Mouse (Mus musculus) kidney, adult 2 months (tissue): ENCODE measurements around the gene Kirrel2.

Experiments used
- CTCF ChIP-seq: fragments of 200-500 bp; conservative IDR thresholded peaks from 2 replicates; pipeline ENCODE4 v1.5.1; 2011; ENCODE audit warnings: low read depth, mild to moderate bottlenecking, control low read depth, low read length, moderate library complexity, mixed read lengths; ENCODE audit not compliant: insufficient read depth, insufficient read length
- POLR2A ChIP-seq: fragments of 200-500 bp; IDR thresholded peaks from one replicate; pipeline ENCODE4 v1.6.1; 2011; ENCODE audit warnings: low read depth, low read length, control low read depth

DNA sequence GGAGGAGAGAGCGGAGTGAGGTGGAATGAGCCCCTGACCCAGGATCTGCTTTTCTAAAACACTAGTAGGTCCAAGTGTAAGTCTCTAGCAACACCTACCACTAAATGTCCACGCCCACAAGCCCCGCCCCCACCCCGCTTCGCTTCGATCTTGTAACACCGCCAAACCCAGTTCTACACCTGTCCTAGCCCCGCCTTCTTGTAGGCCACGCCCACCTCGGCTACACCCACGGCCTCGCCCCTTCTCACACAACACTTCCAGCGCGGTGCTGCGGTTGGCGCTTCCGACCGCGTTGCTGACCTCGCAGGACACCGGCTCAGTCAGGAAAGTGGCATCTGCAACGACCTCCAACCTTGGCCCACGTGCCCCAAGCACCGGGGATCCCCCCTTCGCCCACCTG lies 3.7 kb downstream of the Kirrel2 start:
- no peak for TF ChIP-seq POLR2A
- no peak for TF ChIP-seq CTCF
